Mouse (Mus musculus) megakaryocyte-erythroid progenitor cell, adult 5-6 weeks (primary cell): Measurements from ENCODE around the gene Coq4. TPM values are rescaled to one million over a fixed set of nuclear protein-coding genes. Genes with fewer than 3 reads are reported as not detected.

Experiments used
- ATAC-seq: replicated peaks from 2 replicates; pipeline ENCODE4 v1.8.0; 2016; ENCODE audit warnings: mild to moderate bottlenecking, inconsistent platforms; ENCODE audit not compliant: severe bottlenecking, poor library complexity, low FRiP score, low TSS enrichment
- total RNA-seq, 2 experiments: library from RNA; stranded (forward) in 1 of 2; stranded (reverse) in 1 of 2; fragments of 200-1000, 215-1000 nt in 1 of 2; fragments of >200 nt in 1 of 2; fragmentation: Nextera tagmentation in 1 of 2; gene quantifications; 2 replicates each; pipeline ENCODE4 v1.2.3; 2014 to 2017

Coq4 gene
- total RNA-seq, 2 experiments from 2014 or later, result 7.2 to 13.6 TPM

- peak; percentile 84 for ATAC-seq
Measured at GRCm38 (mm10) chr2:29787937-29788681, 816 bp downstream of the Coq4 start, which contains the start of gene Trub2. Trub2 (minus strand) TSS chr2:29788502.

GRCm38 (mm10) chr2:29792772-29793487, 5.6 kb downstream of the Coq4 start:
- no peak for ATAC-seq

GRCm38 (mm10) chr2:29802075-29802826, 15.0 kb downstream of the Coq4 start, which contains the start of gene Slc27a4:
Slc27a4 (plus strand) TSS chr2:29802634.
- peak; percentile 96 for ATAC-seq

GRCm38 (mm10) chr2:29802827-29803201, 15.5 kb downstream of the Coq4 start:
- no peak; the same call in 1 of the 2 replicates for ATAC-seq

GRCm38 (mm10) chr2:29803400-29803831, 16.1 kb downstream of the Coq4 start:
- ATAC-seq, result peak; percentile 76; the same call in 1 of the 2 replicates

- no peak for ATAC-seq
Measured at GRCm38 (mm10) chr2:29815678-29816371, 28.5 kb downstream of the Coq4 start.

GRCm38 (mm10) chr2:29817426-29818232, 30.3 kb downstream of the Coq4 start:
- peak; percentile 59; the same call in 1 of the 2 replicates for ATAC-seq

- ATAC-seq, result no peak
Measured at GRCm38 (mm10) chr2:29819363-29819762, 32.1 kb downstream of the Coq4 start.

GRCm38 (mm10) chr2:29820025-29820817, 32.9 kb downstream of the Coq4 start, which contains the start of gene Urm1:
Urm1 (plus strand) TSS chr2:29820075.
- peak; percentile 78 for ATAC-seq

GRCm38 (mm10) chr2:29826318-29826925, 39.1 kb downstream of the Coq4 start:
- ATAC-seq, result peak; percentile 20

- ATAC-seq, result peak; percentile 98
Measured at GRCm38 (mm10) chr2:29826926-29827708, 39.8 kb downstream of the Coq4 start.

- peak; percentile 23 for ATAC-seq
Measured at GRCm38 (mm10) chr2:29827709-29828024, 40.4 kb downstream of the Coq4 start.

- ATAC-seq, result no peak
Measured at GRCm38 (mm10) chr2:29831106-29831505, 43.8 kb downstream of the Coq4 start.

GRCm38 (mm10) chr2:29833796-29834195, 46.5 kb downstream of the Coq4 start:
- no peak for ATAC-seq

GRCm38 (mm10) chr2:29835391-29835899, 48.2 kb downstream of the Coq4 start:
- no peak for ATAC-seq

GRCm38 (mm10) chr2:29839460-29839859, 52.2 kb downstream of the Coq4 start:
- ATAC-seq, result 0 out of 2 replicates have a peak, but pooled peaks have one; percentile 33
